Mouse (Mus musculus) small intestine, adult 2 months (tissue): ENCODE results near the gene Slc25a11. TPM values are rescaled to one million over a fixed set of nuclear protein-coding genes. Genes with fewer than 3 reads are reported as not detected.
A peak's percentile ranks its signal among the peaks of the same experiment; 100 is the strongest.

Source experiments
- H3K27ac ChIP-seq: fragments of 200-500 bp; 2 replicates; pipeline ENCODE4 v1.5.1; 2012; ENCODE audit warnings: low read depth, low read length, control low read depth, inconsistent platforms; ENCODE audit not compliant: insufficient read depth
- H3K27me3 ChIP-seq: fragments of 200-500 bp; 2 replicates; pipeline ENCODE4 v1.6.1; 2012; ENCODE audit warnings: mild to moderate bottlenecking, moderate library complexity, low read length, inconsistent platforms; ENCODE audit not compliant: control insufficient read depth, insufficient read depth
- H3K36me3 ChIP-seq: fragments of 200-500 bp; 2 replicates; pipeline ENCODE4 v1.6.1; 2012; ENCODE audit warnings: mild to moderate bottlenecking, low read length, control low read depth, inconsistent platforms; ENCODE audit not compliant: control insufficient read depth, insufficient read depth
- H3K4me1 ChIP-seq: fragments of 200-500 bp; 2 replicates; pipeline ENCODE4 v1.6.1; 2012; ENCODE audit warnings: low read length, inconsistent platforms, mixed read lengths; ENCODE audit not compliant: control insufficient read depth, insufficient read depth, insufficient read length
- H3K4me3 ChIP-seq: fragments of 200-500 bp; 2 replicates; pipeline ENCODE4 v1.5.1; 2012; ENCODE audit warnings: low read depth, mild to moderate bottlenecking, control low read depth, inconsistent platforms, low read length, moderate library complexity
- CTCF ChIP-seq: fragments of 200-500 bp; IDR thresholded peaks from 2 replicates; pipeline ENCODE4 v1.5.1; 2012; ENCODE audit warnings: low read depth, mild to moderate bottlenecking, control low read depth, inconsistent platforms, low read length, moderate library complexity, mixed read lengths; ENCODE audit not compliant: insufficient replicate concordance, insufficient read length; ENCODE audit errors: extremely low read depth
- POLR2A ChIP-seq: fragments of 200-500 bp; IDR thresholded peaks from 2 replicates; pipeline ENCODE4 v1.6.1; 2012; ENCODE audit warnings: low read depth, mild to moderate bottlenecking, control low read depth, inconsistent platforms, low read length, moderate library complexity
- WGBS: fragments of 180-500 bp; shearing (Covaris S2); methylation state at CpG from one replicate; pipeline ENCODE4 v1.1.7; 2018; 5-methylcytosine and 5-hydroxymethylcytosine counted together
- polyA plus RNA-seq: library from polyadenylated mRNA; depleted of rRNA; stranded (reverse); fragments of >200 nt; gene quantifications from 2 replicates; pipeline ENCODE4 v1.2.3, GENCODE M21; 2012; rRNA removed

Gene Slc25a11
- polyA plus RNA-seq, 1 experiment, result 147 TPM

GRCm38 (mm10) chr11:70594253-70594989 is 52.9 kb downstream of the Slc25a11 start:
- Histone ChIP-seq H3K4me3 (no peak overlapping the region), H3K4me1 (peaks cover 37% of the 10 kb centered on the region), H3K36me3 (peaks cover 16% of the 10 kb centered on the region), H3K27me3 (no peaks in the 10 kb centered on the region), H3K27ac (peak overlapping the region; percentile 92; the same call in 1 of the 2 replicates)
- WGBS, result 79% methylated on average over 15 of the region's 15 CpGs
- no peak for TF ChIP-seq POLR2A
- no peak for TF ChIP-seq CTCF

Other genes with a start within 250 kb of the Slc25a11 start
- gene Pelp1, start 237.4 kb downstream of the Slc25a11 start, polyA plus RNA-seq, result 7.5 and 12.2 TPM in 2 replicates
- 15.3 and 23.2 TPM in 2 replicates for gene Arrb2, start 214.8 kb downstream of the Slc25a11 start, polyA plus RNA-seq
- gene Med11, start 195.6 kb downstream of the Slc25a11 start, polyA plus RNA-seq, result 16.4 and 24.1 TPM in 2 replicates
- 2.5 and 7.1 TPM in 2 replicates for gene Zmynd15, start 188.0 kb downstream of the Slc25a11 start, polyA plus RNA-seq
- gene Cxcl16, start 187.5 kb downstream of the Slc25a11 start, polyA plus RNA-seq, result 28.1 and 48.0 TPM in 2 replicates
- 331 and 587 TPM in 2 replicates for gene Tm4sf5, start 142.2 kb downstream of the Slc25a11 start, polyA plus RNA-seq
- not detected in 2 replicates for gene Vmo1, start 132.9 kb downstream of the Slc25a11 start, polyA plus RNA-seq
- 4.3 and 8.4 TPM in 2 replicates for gene Gltpd2, start 128.3 kb downstream of the Slc25a11 start, polyA plus RNA-seq
- 146 and 264 TPM in 2 replicates for gene Psmb6, start 122.1 kb downstream of the Slc25a11 start, polyA plus RNA-seq
- not detected in 2 replicates for gene Gm40193, start 114.5 kb downstream of the Slc25a11 start, polyA plus RNA-seq
- gene Pld2, start 107.4 kb downstream of the Slc25a11 start, polyA plus RNA-seq, result 11.0 and 24.9 TPM in 2 replicates
- gene Mink1, start 84.6 kb downstream of the Slc25a11 start, polyA plus RNA-seq, result 43.6 and 82.0 TPM in 2 replicates
- not detected in 2 replicates for gene 4930544D05Rik, start 31.6 kb downstream of the Slc25a11 start, polyA plus RNA-seq
- 0.06 TPM in 1 of 2 replicates, not detected in the other for gene Chrne, start 28.3 kb downstream of the Slc25a11 start, polyA plus RNA-seq
- gene Gp1ba, start 8.4 kb downstream of the Slc25a11 start, polyA plus RNA-seq, result 0.04 and 0.22 TPM in 2 replicates
- gene Rnf167, start 244 bp downstream of the Slc25a11 start, polyA plus RNA-seq, result 43.0 and 114 TPM in 2 replicates
- gene Pfn1, start 7.2 kb upstream of the Slc25a11 start, polyA plus RNA-seq, result 2,319 and 5,668 TPM in 2 replicates
- 3.3 and 12.7 TPM in 2 replicates for gene Eno3, start 9.7 kb upstream of the Slc25a11 start, polyA plus RNA-seq
- 21.0 and 36.6 TPM in 2 replicates for gene Spag7, start 21.9 kb upstream of the Slc25a11 start, polyA plus RNA-seq
- 27.7 and 66.7 TPM in 2 replicates for gene Camta2, start 40.6 kb upstream of the Slc25a11 start, polyA plus RNA-seq
- 0.38 and 0.79 TPM in 2 replicates for gene Inca1, start 52.7 kb upstream of the Slc25a11 start, polyA plus RNA-seq
- gene Kif1c, start 53.1 kb upstream of the Slc25a11 start, polyA plus RNA-seq, result 33.9 and 87.1 TPM in 2 replicates
- gene Zfp3, start 116.7 kb upstream of the Slc25a11 start, polyA plus RNA-seq, result 0.61 and 0.72 TPM in 2 replicates
- gene Scimp, start 165.1 kb upstream of the Slc25a11 start, polyA plus RNA-seq, result 0.70 and 0.94 TPM in 2 replicates
- gene Rabep1, start 197.3 kb upstream of the Slc25a11 start, polyA plus RNA-seq, result 1.1 and 1.7 TPM in 2 replicates